Mouse (Mus musculus) ES-E14 (cell line): ENCODE data around the gene Gpr62.

ENCODE experiments used
- CHD2 ChIP-seq: IDR thresholded peaks from 2 replicates; pipeline ENCODE4 v1.6.1; 2014; ENCODE audit warnings: mild to moderate bottlenecking, low read depth, low read length, inconsistent platforms
- HCFC1 ChIP-seq: IDR thresholded peaks from 2 replicates; pipeline ENCODE4 v1.6.1; 2012; ENCODE audit warnings: low read length, inconsistent platforms, borderline replicate concordance; ENCODE audit not compliant: insufficient read depth
- ZC3H11A ChIP-seq: IDR thresholded peaks from 2 replicates; pipeline ENCODE4 v1.6.1; 2012; ENCODE audit warnings: low read depth, mild to moderate bottlenecking, inconsistent platforms, low read length, borderline replicate concordance
- ZNF384 ChIP-seq: IDR thresholded peaks from 2 replicates; pipeline ENCODE4 v1.6.1; 2012; ENCODE audit warnings: low read depth, low read length, inconsistent platforms

- TF ChIP-seq HCFC1, result no peak
- no peak for TF ChIP-seq ZNF384
- TF ChIP-seq CHD2, result no peak
- TF ChIP-seq ZC3H11A, result no peak
These were observed 35.8 kb downstream of the Gpr62 start for GRCm38 (mm10) chr9:106430015-106430264.
